Mouse (Mus musculus): ENCODE results near the gene Tspan9.

DNA sequence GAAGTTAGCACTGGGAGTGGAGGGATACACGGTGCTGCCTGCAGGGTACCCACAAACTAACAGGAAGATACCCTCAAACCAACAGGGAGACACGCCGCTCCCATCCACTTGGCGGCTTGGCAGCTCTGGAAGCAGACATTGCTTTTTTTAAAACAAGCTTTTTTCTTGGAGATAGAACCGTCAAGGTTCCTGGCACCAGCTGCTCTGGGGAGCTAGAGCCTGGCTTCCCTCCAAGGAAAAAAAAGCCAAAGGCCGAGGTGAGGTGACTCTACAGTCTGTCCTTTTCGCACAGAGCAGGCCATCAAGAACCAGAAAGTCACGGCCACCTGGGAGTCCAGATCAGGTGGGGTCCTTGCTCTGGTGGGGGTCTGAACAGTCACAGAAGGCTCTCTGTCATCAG is 162.2 kb downstream of the Tspan9 start:
- TF ChIP-seq CTCF (IDR thresholded peaks at IDR 0.05; ENCODE audit: low read depth) (no peak), EP300 (IDR thresholded peaks at IDR 0.05; ENCODE audit: low read depth) (no peak)

Measured in liver, postnatal 0 days (tissue).